Mouse (Mus musculus): Measurements from ENCODE around the gene Cep350. TPM values are rescaled to one million over a fixed set of nuclear protein-coding genes. Genes with fewer than 3 reads are reported as not detected.

Cep350 gene
- polyA plus RNA-seq, 1 experiment from 2014 or later, result 4.4 TPM

GRCm38 (mm10) chr1:155853009-155853408 lies 120.0 kb downstream of the Cep350 start:
- Histone ChIP-seq H3K9me3 (replicated peaks; ENCODE audit: control insufficient read depth, low read length) (no peaks in the 10 kb centered on the region), H3K27me3 (ENCODE audit: control insufficient read depth, insufficient read depth, low read depth, low read length) (no peaks in the 10 kb centered on the region), H3K4me2 (ENCODE audit: low read depth, low read length) (no peak overlapping the region), H3K4me1 (ENCODE audit: control insufficient read depth, low read depth, low read length) (peaks cover 8% of the 10 kb centered on the region), H3K4me3 (ENCODE audit: low read depth, low read length) (no peak overlapping the region), H3K9ac (ENCODE audit: low read depth, low read length) (no peak overlapping the region), H3K27ac (ENCODE audit: low read length) (no peak overlapping the region), H3K36me3 (ENCODE audit: control insufficient read depth, insufficient read depth) (peaks cover 12% of the 10 kb centered on the region)
- peak; percentile 64 for ATAC-seq (ENCODE audit: low read depth)
- WGBS (ENCODE audit: insufficient replicate concordance), result 39% methylated on average over 5 of the region's 5 CpGs

- Histone ChIP-seq H3K9ac (ENCODE audit: low read depth, low read length) (no peak overlapping the region), H3K4me2 (ENCODE audit: low read depth, low read length) (no peak overlapping the region), H3K27me3 (ENCODE audit: control insufficient read depth, insufficient read depth, low read depth, low read length) (no peaks in the 10 kb centered on the region), H3K4me1 (ENCODE audit: control insufficient read depth, low read depth, low read length) (peaks cover 8% of the 10 kb centered on the region), H3K4me3 (ENCODE audit: low read depth, low read length) (no peak overlapping the region), H3K9me3 (replicated peaks; ENCODE audit: control insufficient read depth, low read length) (no peaks in the 10 kb centered on the region), H3K27ac (ENCODE audit: low read length) (no peak overlapping the region), H3K36me3 (ENCODE audit: control insufficient read depth, insufficient read depth) (peaks cover 15% of the 10 kb centered on the region)
- 67% methylated on average over 5 of the region's 5 CpGs for WGBS (ENCODE audit: insufficient replicate concordance)
- no peak for ATAC-seq (ENCODE audit: low read depth)
Observed at GRCm38 (mm10) chr1:155844235-155844634, 128.8 kb downstream of the Cep350 start.

GRCm38 (mm10) chr1:155843538-155843937 lies 129.5 kb downstream of the Cep350 start:
- Histone ChIP-seq H3K27me3 (ENCODE audit: control insufficient read depth, insufficient read depth, low read depth, low read length) (no peaks in the 10 kb centered on the region), H3K4me2 (ENCODE audit: low read depth, low read length) (no peak overlapping the region), H3K4me3 (ENCODE audit: low read depth, low read length) (no peak overlapping the region), H3K36me3 (ENCODE audit: control insufficient read depth, insufficient read depth) (peaks cover 15% of the 10 kb centered on the region), H3K4me1 (ENCODE audit: control insufficient read depth, low read depth, low read length) (peaks cover 8% of the 10 kb centered on the region), H3K27ac (ENCODE audit: low read length) (no peak overlapping the region), H3K9ac (ENCODE audit: low read depth, low read length) (no peak overlapping the region), H3K9me3 (replicated peaks; ENCODE audit: control insufficient read depth, low read length) (no peaks in the 10 kb centered on the region)
- peak; percentile 47; the same call in 1 of the 2 replicates for ATAC-seq (ENCODE audit: low read depth)
- WGBS (ENCODE audit: insufficient replicate concordance), result 79% methylated on average over 4 of the region's 4 CpGs

- H3K4me2 ChIP-seq (ENCODE audit: low read depth, low read length), result no peak overlapping the region
Observed at GRCm38 (mm10) chr1:155835667-155836066, 137.4 kb downstream of the Cep350 start.

GRCm38 (mm10) chr1:155833610-155834009 lies 139.4 kb downstream of the Cep350 start:
- 81% methylated on average over 9 of the region's 9 CpGs for WGBS (ENCODE audit: insufficient replicate concordance)
- no peak for ATAC-seq (ENCODE audit: low read depth)

More at GRCm38 (mm10) chr1:155835667-155836066, 137.4 kb downstream of the Cep350 start:
- no peak overlapping the region for H3K4me3 ChIP-seq (ENCODE audit: low read depth, low read length)
- no peaks in the 10 kb centered on the region for H3K9me3 ChIP-seq (replicated peaks; ENCODE audit: control insufficient read depth, low read length)
- WGBS (ENCODE audit: insufficient replicate concordance), result 17% methylated on average over 2 of the region's 2 CpGs
- no peak overlapping the region for H3K9ac ChIP-seq (ENCODE audit: low read depth, low read length)
- no peaks in the 10 kb centered on the region for H3K4me1 ChIP-seq (ENCODE audit: control insufficient read depth, low read depth, low read length)
- no peaks in the 10 kb centered on the region for H3K27me3 ChIP-seq (ENCODE audit: control insufficient read depth, insufficient read depth, low read depth, low read length)
- ATAC-seq (ENCODE audit: low read depth), result peak; percentile 73
- H3K27ac ChIP-seq (ENCODE audit: low read length), result no peak overlapping the region
- H3K36me3 ChIP-seq (ENCODE audit: control insufficient read depth, insufficient read depth), result no peaks in the 10 kb centered on the region

GRCm38 (mm10) chr1:155831958-155832357 lies 141.1 kb downstream of the Cep350 start:
- Histone ChIP-seq H3K36me3 (ENCODE audit: control insufficient read depth, insufficient read depth) (no peaks in the 10 kb centered on the region), H3K4me2 (ENCODE audit: low read depth, low read length) (no peak overlapping the region), H3K4me1 (ENCODE audit: control insufficient read depth, low read depth, low read length) (no peaks in the 10 kb centered on the region; the same call in 1 of the 2 replicates), H3K9ac (ENCODE audit: low read depth, low read length) (no peak overlapping the region), H3K4me3 (ENCODE audit: low read depth, low read length) (no peak overlapping the region), H3K9me3 (replicated peaks; ENCODE audit: control insufficient read depth, low read length) (no peaks in the 10 kb centered on the region), H3K27ac (ENCODE audit: low read length) (no peak overlapping the region), H3K27me3 (ENCODE audit: control insufficient read depth, insufficient read depth, low read depth, low read length) (no peaks in the 10 kb centered on the region)
- ATAC-seq (ENCODE audit: low read depth), result no peak
- WGBS (ENCODE audit: insufficient replicate concordance), result 64% methylated on average over 3 of the region's 3 CpGs

More at GRCm38 (mm10) chr1:155833610-155834009, 139.4 kb downstream of the Cep350 start:
- Histone ChIP-seq H3K36me3 (ENCODE audit: control insufficient read depth, insufficient read depth) (no peaks in the 10 kb centered on the region), H3K4me2 (ENCODE audit: low read depth, low read length) (no peak overlapping the region), H3K4me1 (ENCODE audit: control insufficient read depth, low read depth, low read length) (no peaks in the 10 kb centered on the region), H3K4me3 (ENCODE audit: low read depth, low read length) (no peak overlapping the region), H3K27ac (ENCODE audit: low read length) (no peak overlapping the region), H3K9me3 (replicated peaks; ENCODE audit: control insufficient read depth, low read length) (no peaks in the 10 kb centered on the region), H3K9ac (ENCODE audit: low read depth, low read length) (no peak overlapping the region), H3K27me3 (ENCODE audit: control insufficient read depth, insufficient read depth, low read depth, low read length) (no peaks in the 10 kb centered on the region)

GRCm38 (mm10) chr1:155830861-155831260 lies 142.2 kb downstream of the Cep350 start:
- Histone ChIP-seq H3K9me3 (replicated peaks; ENCODE audit: control insufficient read depth, low read length) (no peaks in the 10 kb centered on the region), H3K36me3 (ENCODE audit: control insufficient read depth, insufficient read depth) (no peaks in the 10 kb centered on the region), H3K4me2 (ENCODE audit: low read depth, low read length) (no peak overlapping the region), H3K27ac (ENCODE audit: low read length) (no peak overlapping the region), H3K9ac (ENCODE audit: low read depth, low read length) (no peak overlapping the region), H3K27me3 (ENCODE audit: control insufficient read depth, insufficient read depth, low read depth, low read length) (no peaks in the 10 kb centered on the region), H3K4me3 (ENCODE audit: low read depth, low read length) (no peak overlapping the region), H3K4me1 (ENCODE audit: control insufficient read depth, low read depth, low read length) (no peaks in the 10 kb centered on the region; the same call in 1 of the 2 replicates)
- 66% methylated on average over 6 of the region's 6 CpGs for WGBS (ENCODE audit: insufficient replicate concordance)
- ATAC-seq (ENCODE audit: low read depth), result no peak

- no peaks in the 10 kb centered on the region for H3K27me3 ChIP-seq (ENCODE audit: control insufficient read depth, insufficient read depth, low read depth, low read length)
- H3K9me3 ChIP-seq (replicated peaks; ENCODE audit: control insufficient read depth, low read length), result no peaks in the 10 kb centered on the region
- H3K4me3 ChIP-seq (ENCODE audit: low read depth, low read length), result no peak overlapping the region
- no peaks in the 10 kb centered on the region for H3K36me3 ChIP-seq (ENCODE audit: control insufficient read depth, insufficient read depth)
- H3K9ac ChIP-seq (ENCODE audit: low read depth, low read length), result no peak overlapping the region
- 47% methylated on average over 8 of the region's 8 CpGs for WGBS (ENCODE audit: insufficient replicate concordance)
- no peak overlapping the region for H3K4me2 ChIP-seq (ENCODE audit: low read depth, low read length)
- H3K4me1 ChIP-seq (ENCODE audit: control insufficient read depth, low read depth, low read length), result no peaks in the 10 kb centered on the region; the same call in 1 of the 2 replicates
- no peak for ATAC-seq (ENCODE audit: low read depth)
- no peak overlapping the region for H3K27ac ChIP-seq (ENCODE audit: low read length)
Observed at GRCm38 (mm10) chr1:155827703-155828295, 145.3 kb downstream of the Cep350 start.

GRCm38 (mm10) chr1:155826803-155827395 lies 146.2 kb downstream of the Cep350 start:
- peak; percentile 62 for ATAC-seq (ENCODE audit: low read depth)
- H3K9me3 ChIP-seq (replicated peaks; ENCODE audit: control insufficient read depth, low read length), result no peaks in the 10 kb centered on the region

More at GRCm38 (mm10) chr1:155826803-155827395, 146.2 kb downstream of the Cep350 start:
- no peaks in the 10 kb centered on the region for H3K36me3 ChIP-seq (ENCODE audit: control insufficient read depth, insufficient read depth)
- WGBS (ENCODE audit: insufficient replicate concordance), result 50% methylated on average over 5 of the region's 5 CpGs
- H3K27ac ChIP-seq (ENCODE audit: low read length), result peak overlapping the region; percentile 56
- H3K9ac ChIP-seq (ENCODE audit: low read depth, low read length), result no peak overlapping the region
- H3K4me3 ChIP-seq (ENCODE audit: low read depth, low read length), result no peak overlapping the region
- H3K4me2 ChIP-seq (ENCODE audit: low read depth, low read length), result no peak overlapping the region
- H3K27me3 ChIP-seq (ENCODE audit: control insufficient read depth, insufficient read depth, low read depth, low read length), result no peaks in the 10 kb centered on the region
- H3K4me1 ChIP-seq (ENCODE audit: control insufficient read depth, low read depth, low read length), result no peaks in the 10 kb centered on the region; the same call in 1 of the 2 replicates
